Mouse (Mus musculus): ENCODE measurements around the gene Msmp. TPM values are rescaled to one million over a fixed set of nuclear protein-coding genes. Genes with fewer than 3 reads are reported as not detected.
A peak's percentile ranks its signal among the peaks of the same experiment; 100 is the strongest.

The Msmp gene
- 0.44 TPM in 1 of 2 replicates, not detected in the other for polyA plus RNA-seq (2016; fragmentation: Nextera tagmentation; extraction: Ambion mirVana)

GRCm38 (mm10) chr4:43584444-43585416 is at the start of gene Msmp:
Msmp (minus strand) TSS chr4:43584494.
- 64% methylated on average over 11 of the region's 12 CpGs for WGBS
- peaks cover 52% of the 10 kb centered on the region for H3K36me3 ChIP-seq

GRCm38 (mm10) chr4:43633736-43634135 is 49.4 kb upstream of the Msmp start:
- peak; percentile 25 for DNase-seq (ENCODE audit: low spot score)
- no peak overlapping the region for H3K27ac ChIP-seq
- no peak overlapping the region for H3K4me3 ChIP-seq
- no peaks in the 10 kb centered on the region for H3K9me3 ChIP-seq (replicated peaks)
- WGBS = 89% methylated on average over 2 of the region's 2 CpGs
- H3K36me3 ChIP-seq = no peaks in the 10 kb centered on the region
- peaks cover 28% of the 10 kb centered on the region for H3K27me3 ChIP-seq (ENCODE audit: low read depth, poor library complexity, severe bottlenecking)
- peaks cover 32% of the 10 kb centered on the region for H3K4me1 ChIP-seq

More at GRCm38 (mm10) chr4:43584444-43585416, at the start of gene Msmp:
- Histone ChIP-seq H3K27me3 (ENCODE audit: low read depth, poor library complexity, severe bottlenecking) (no peaks in the 10 kb centered on the region), H3K4me3 (no peak within 1 kb of the TSS), H3K4me1 (peaks cover 36% of the 10 kb centered on the region), H3K27ac (peak within 1 kb of the TSS; percentile 28; the same call in 1 of the 2 replicates), H3K9me3 (replicated peaks) (no peaks in the 10 kb centered on the region)
- DNase-seq (ENCODE audit: low spot score) = no peak

- 74% methylated on average over 8 of the region's 8 CpGs for WGBS
- H3K9me3 ChIP-seq (replicated peaks) = no peaks in the 10 kb centered on the region
- peaks cover 28% of the 10 kb centered on the region for H3K27me3 ChIP-seq (ENCODE audit: low read depth, poor library complexity, severe bottlenecking)
- peaks cover 32% of the 10 kb centered on the region for H3K4me1 ChIP-seq
- no peak overlapping the region for H3K4me3 ChIP-seq
- no peaks in the 10 kb centered on the region for H3K36me3 ChIP-seq
- DNase-seq (ENCODE audit: low spot score) = peak; percentile 27
- no peak overlapping the region for H3K27ac ChIP-seq
Measured at GRCm38 (mm10) chr4:43633296-43633695, 49.0 kb upstream of the Msmp start.

GRCm38 (mm10) chr4:43631956-43632920 is 47.9 kb upstream of the Msmp start:
- no peak for DNase-seq (ENCODE audit: low spot score)
- peak overlapping the region; percentile 90 for H3K27ac ChIP-seq
- H3K27me3 ChIP-seq (ENCODE audit: low read depth, poor library complexity, severe bottlenecking) = peaks cover 28% of the 10 kb centered on the region
- WGBS = 42% methylated on average over 42 of the region's 42 CpGs
- peaks cover 32% of the 10 kb centered on the region for H3K4me1 ChIP-seq
- H3K4me3 ChIP-seq = peak overlapping the region; percentile 78
- H3K36me3 ChIP-seq = no peaks in the 10 kb centered on the region
- H3K9me3 ChIP-seq (replicated peaks) = no peaks in the 10 kb centered on the region

- H3K4me3 ChIP-seq = peak within 1 kb of the TSS; percentile 78
- DNase-seq (ENCODE audit: low spot score) = peak; percentile 67
- H3K27ac ChIP-seq = peak within 1 kb of the TSS; percentile 90
- WGBS = 1% methylated on average over 49 of the region's 70 CpGs
- no peaks in the 10 kb centered on the region for H3K9me3 ChIP-seq (replicated peaks)
- no peaks in the 10 kb centered on the region for H3K36me3 ChIP-seq
- H3K27me3 ChIP-seq (ENCODE audit: low read depth, poor library complexity, severe bottlenecking) = peaks cover 28% of the 10 kb centered on the region
- H3K4me1 ChIP-seq = peaks cover 32% of the 10 kb centered on the region
Measured at GRCm38 (mm10) chr4:43631046-43631955, 47.0 kb upstream of the Msmp start, which contains the start of gene Npr2. Npr2 (plus strand) TSS chr4:43631935.

- Histone ChIP-seq H3K4me1 (peaks cover 32% of the 10 kb centered on the region), H3K27me3 (ENCODE audit: low read depth, poor library complexity, severe bottlenecking) (peaks cover 28% of the 10 kb centered on the region), H3K9me3 (replicated peaks) (no peaks in the 10 kb centered on the region), H3K27ac (peak overlapping the region; percentile 90; the same call in 1 of the 2 replicates), H3K4me3 (peak overlapping the region; percentile 78), H3K36me3 (no peaks in the 10 kb centered on the region)
- no peak for DNase-seq (ENCODE audit: low spot score)
- 24% methylated on average over 5 of the region's 5 CpGs for WGBS
Measured at GRCm38 (mm10) chr4:43630671-43631045, 46.4 kb upstream of the Msmp start.

- H3K9me3 ChIP-seq (replicated peaks) = peaks cover 5% of the 10 kb centered on the region
- 0 out of 2 replicates have a peak overlapping the region, but pooled peaks have one; percentile 10 for H3K4me3 ChIP-seq
- WGBS = 9% methylated on average over 5 of the region's 5 CpGs
- H3K27ac ChIP-seq = no peak overlapping the region
- DNase-seq (ENCODE audit: low spot score) = peak; percentile 74
- H3K27me3 ChIP-seq (ENCODE audit: low read depth, poor library complexity, severe bottlenecking) = peaks cover 28% of the 10 kb centered on the region
- no peaks in the 10 kb centered on the region for H3K36me3 ChIP-seq
- peaks cover 32% of the 10 kb centered on the region for H3K4me1 ChIP-seq
Measured at GRCm38 (mm10) chr4:43630030-43630581, 45.8 kb upstream of the Msmp start.

- peak; percentile 32 for DNase-seq (ENCODE audit: low spot score)
Measured at GRCm38 (mm10) chr4:43629106-43629817, 45.0 kb upstream of the Msmp start.

GRCm38 (mm10) chr4:43620146-43620778 is 36.0 kb upstream of the Msmp start:
- no peak for DNase-seq (ENCODE audit: low spot score)
- no peak overlapping the region for H3K4me3 ChIP-seq
- no peaks in the 10 kb centered on the region for H3K36me3 ChIP-seq
- H3K4me1 ChIP-seq = no peaks in the 10 kb centered on the region
- peaks cover 3% of the 10 kb centered on the region for H3K9me3 ChIP-seq (replicated peaks)
- 74% methylated on average over 4 of the region's 4 CpGs for WGBS
- no peak overlapping the region for H3K27ac ChIP-seq
- no peaks in the 10 kb centered on the region for H3K27me3 ChIP-seq (ENCODE audit: low read depth, poor library complexity, severe bottlenecking)

More at GRCm38 (mm10) chr4:43629106-43629817, 45.0 kb upstream of the Msmp start:
- 48% methylated on average over 20 of the region's 20 CpGs for WGBS
- peaks cover 28% of the 10 kb centered on the region for H3K27me3 ChIP-seq (ENCODE audit: low read depth, poor library complexity, severe bottlenecking)
- H3K27ac ChIP-seq = no peak overlapping the region
- peaks cover 32% of the 10 kb centered on the region for H3K4me1 ChIP-seq
- H3K36me3 ChIP-seq = no peaks in the 10 kb centered on the region
- peaks cover 7% of the 10 kb centered on the region for H3K9me3 ChIP-seq (replicated peaks)
- no peak overlapping the region for H3K4me3 ChIP-seq

GRCm38 (mm10) chr4:43613060-43613730 is 28.9 kb upstream of the Msmp start:
- no peak overlapping the region for H3K4me3 ChIP-seq
- DNase-seq (ENCODE audit: low spot score) = no peak
- no peak overlapping the region for H3K27ac ChIP-seq
- no peaks in the 10 kb centered on the region for H3K27me3 ChIP-seq (ENCODE audit: low read depth, poor library complexity, severe bottlenecking)
- H3K36me3 ChIP-seq = no peaks in the 10 kb centered on the region
- no peaks in the 10 kb centered on the region for H3K4me1 ChIP-seq
- H3K9me3 ChIP-seq (replicated peaks) = no peaks in the 10 kb centered on the region
- WGBS = 69% methylated on average over 3 of the region's 3 CpGs
